Mouse (Mus musculus): ENCODE results near the gene Gsdma.

DNA sequence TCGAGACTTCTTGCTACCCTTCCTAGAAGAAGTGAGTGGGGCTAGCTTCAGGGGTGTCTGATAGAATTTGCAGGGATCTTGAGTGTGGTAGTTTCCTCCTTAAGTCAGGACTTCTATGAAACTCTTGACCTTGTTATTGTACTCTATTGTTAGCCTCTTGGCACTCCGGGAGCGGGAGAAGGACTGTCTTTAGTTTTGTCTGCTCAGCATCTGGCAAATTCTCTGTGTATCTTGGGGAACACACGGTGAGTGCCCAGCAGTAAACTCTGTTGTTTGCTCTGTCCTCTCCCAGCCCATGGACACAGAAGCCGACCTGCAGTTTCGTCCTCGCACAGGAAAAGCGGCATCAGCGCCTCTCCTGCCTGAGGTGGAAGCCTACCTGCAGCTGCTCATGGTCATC lies 21.5 kb downstream of the Gsdma start:
- TF ChIP-seq USF2 (IDR thresholded peaks at IDR 0.05; ENCODE audit: borderline replicate concordance in 1 of 2, insufficient read depth in 1 of 2, low read depth in 1 of 2, low read length in 2 of 2) = no peak
- no peak for TF ChIP-seq USF1 (IDR thresholded peaks at IDR 0.05; ENCODE audit: low read depth, low read length)
- no peak for TF ChIP-seq POLR2A (IDR thresholded peaks at IDR 0.05; ENCODE audit: control insufficient read depth in 1 of 2, insufficient read depth in 1 of 2, low read depth in 1 of 2, low read length in 2 of 2, poor library complexity in 1 of 2)
- TF ChIP-seq POLR2AphosphoS2 (IDR thresholded peaks at IDR 0.05; ENCODE audit: low read length) = no peak
- TF ChIP-seq RCOR1 (IDR thresholded peaks at IDR 0.05; ENCODE audit: low read depth, low read length) = no peak
- no peak for TF ChIP-seq CTCF (IDR thresholded peaks at IDR 0.05 in 2 of 3, conservative IDR thresholded peaks at IDR 0.05 in 1 of 3; ENCODE audit: control insufficient read depth in 1 of 3, insufficient read depth in 1 of 3, low read depth in 2 of 3, low read length in 3 of 3, poor library complexity in 1 of 3, severe bottlenecking in 1 of 3)
- TF ChIP-seq MAX (IDR thresholded peaks at IDR 0.05; ENCODE audit: low read length) = no peak
- no peak for TF ChIP-seq ZC3H11A (IDR thresholded peaks at IDR 0.05; ENCODE audit: low read depth, low read length)
- no peak for TF ChIP-seq E2F4 (IDR thresholded peaks at IDR 0.05; ENCODE audit: borderline replicate concordance, low read depth, low read length)
- no peak for TF ChIP-seq KAT2A (conservative IDR thresholded peaks at IDR 0.05; ENCODE audit: low read depth, low read length)
- TF ChIP-seq EP300 (IDR thresholded peaks at IDR 0.05; ENCODE audit: low read depth in 1 of 2, low read length in 2 of 2) = no peak
- TF ChIP-seq MEF2A (IDR thresholded peaks at IDR 0.05; ENCODE audit: extremely low read depth, insufficient replicate concordance, low read depth, low read length, poor library complexity, severe bottlenecking) = no peak

All from MEL (cell line).